Mouse (Mus musculus) intestine, embryonic 14.5 days (tissue): ENCODE data around the gene Apba2. TPM values are rescaled to one million over a fixed set of nuclear protein-coding genes. Genes with fewer than 3 reads are reported as not detected.

Source experiments
- ATAC-seq: fragments of 200-750 bp; cut with Nextera tagmentation; replicated peaks from 2 replicates; pipeline ENCODE4 v1.8.0; 2017; ENCODE audit warnings: low read depth, moderate number of reproducible peaks, moderate TSS enrichment, moderate library complexity; ENCODE audit not compliant: low FRiP score, low TSS enrichment
- DNase-seq: peaks from one replicate; pipeline ENCODE4 v3.0.0-alpha.2; 2018; ENCODE audit warnings: low spot score
- H3K27ac ChIP-seq: fragments of 300-500 bp; sonication (generic); 2 replicates; pipeline ENCODE4 v1.5.1; 2014; ENCODE audit warnings: low read depth, mild to moderate bottlenecking, control low read depth
- H3K27me3 ChIP-seq: fragments of 300-500 bp; sonication (generic); replicated peaks from 2 replicates; pipeline ENCODE4 v1.6.1; 2014; ENCODE audit warnings: low read length, control low read depth; ENCODE audit not compliant: control insufficient read depth, insufficient read depth
- H3K36me3 ChIP-seq: fragments of 300-500 bp; sonication (generic); 2 replicates; pipeline ENCODE4 v1.6.1; 2014; ENCODE audit warnings: low read length, control low read depth; ENCODE audit not compliant: control insufficient read depth, insufficient read depth
- H3K4me1 ChIP-seq: fragments of 300-500 bp; sonication (generic); replicated peaks from 2 replicates; pipeline ENCODE4 v1.6.1; 2014; ENCODE audit warnings: low read length, control low read depth, mixed read lengths; ENCODE audit not compliant: control insufficient read depth, insufficient read depth
- H3K4me2 ChIP-seq: fragments of 300-500 bp; sonication (generic); 2 replicates; pipeline ENCODE4 v1.6.1; 2014; ENCODE audit warnings: low read length
- H3K4me3 ChIP-seq: fragments of 300-500 bp; sonication (generic); 2 replicates; pipeline ENCODE4 v1.5.1; 2014; ENCODE audit warnings: low read depth, low read length, control low read depth, mixed read lengths
- H3K9ac ChIP-seq: fragments of 300-500 bp; sonication (generic); 2 replicates; pipeline ENCODE4 v1.6.1; 2014; ENCODE audit warnings: mild to moderate bottlenecking, low read length
- H3K9me3 ChIP-seq: fragments of 300-500 bp; sonication (generic); 2 replicates; pipeline ENCODE4 v1.6.1; 2016; ENCODE audit warnings: low read length, control low read depth; ENCODE audit not compliant: control insufficient read depth
- WGBS: fragments of 180-500 bp; shearing (Covaris S2); extraction: QIAGEN DNeasy Blood & Tissue Kit; methylation state at CpG from one replicate; pipeline ENCODE4 v1.1.7; 2014; 5-methylcytosine and 5-hydroxymethylcytosine counted together
- polyA plus RNA-seq: library from polyadenylated mRNA; unstranded; fragments of >200 nt; fragmentation: Nextera tagmentation; extraction: Ambion mirVana; gene quantifications from 2 replicates; pipeline ENCODE4 v1.2.1, GENCODE M21; 2014

Gene Apba2
- 7.7 and 9.6 TPM in 2 replicates for polyA plus RNA-seq

GRCm38 (mm10) chr7:64501536-64502270 is at the start of gene Apba2:
Gene Apba2 (plus strand): TSS chr7:64501706.
- under 1% methylated on average over 87 of the region's 96 CpGs for WGBS
- ATAC-seq, result peak; percentile 81
- 0 out of 2 replicates have a peak, but pooled peaks cover 4% of the 10 kb centered on the region for H3K9me3 ChIP-seq

GRCm38 (mm10) chr7:64451861-64452382 is 49.6 kb upstream of the Apba2 start:
- Histone ChIP-seq H3K4me2 (no peak overlapping the region), H3K4me3 (no peak overlapping the region), H3K36me3 (no peaks in the 10 kb centered on the region), H3K4me1 (no peaks in the 10 kb centered on the region), H3K9me3 (no peaks in the 10 kb centered on the region), H3K9ac (no peak overlapping the region), H3K27me3 (no peaks in the 10 kb centered on the region), H3K27ac (no peak overlapping the region)
- DNase-seq, result no peak
- ATAC-seq, result 0 out of 2 replicates have a peak, but pooled peaks have one; percentile 23
- 71% methylated on average over 5 of the region's 5 CpGs for WGBS

More at GRCm38 (mm10) chr7:64501536-64502270, at the start of gene Apba2:
- Histone ChIP-seq H3K4me3 (peak within 1 kb of the TSS; percentile 52), H3K9ac (peak within 1 kb of the TSS; percentile 52), H3K27me3 (peaks cover 41% of the 10 kb centered on the region), H3K4me2 (peak within 1 kb of the TSS; percentile 92), H3K27ac (no peak within 1 kb of the TSS), H3K4me1 (no peaks in the 10 kb centered on the region), H3K36me3 (no peaks in the 10 kb centered on the region)
- DNase-seq, result peak; percentile 80

- Histone ChIP-seq H3K9ac (no peak overlapping the region), H3K4me2 (no peak overlapping the region), H3K4me1 (no peaks in the 10 kb centered on the region), H3K4me3 (no peak overlapping the region), H3K36me3 (no peaks in the 10 kb centered on the region), H3K27ac (no peak overlapping the region), H3K9me3 (no peaks in the 10 kb centered on the region), H3K27me3 (no peaks in the 10 kb centered on the region)
- ATAC-seq, result no peak
- DNase-seq, result no peak
- 76% methylated on average over 4 of the region's 4 CpGs for WGBS
Measured at GRCm38 (mm10) chr7:64452471-64453222, 48.9 kb upstream of the Apba2 start.

GRCm38 (mm10) chr7:64456176-64456575 is 45.3 kb upstream of the Apba2 start:
- no peak for DNase-seq
- Histone ChIP-seq H3K27ac (no peak overlapping the region), H3K27me3 (no peaks in the 10 kb centered on the region), H3K4me1 (no peaks in the 10 kb centered on the region), H3K9ac (no peak overlapping the region), H3K36me3 (no peaks in the 10 kb centered on the region), H3K4me3 (no peak overlapping the region), H3K9me3 (no peaks in the 10 kb centered on the region), H3K4me2 (no peak overlapping the region)
- ATAC-seq, result no peak
- 80% methylated on average over 4 of the region's 4 CpGs for WGBS

- H3K27me3 ChIP-seq, result no peaks in the 10 kb centered on the region
- H3K4me2 ChIP-seq, result no peak overlapping the region
- no peak overlapping the region for H3K9ac ChIP-seq
- no peaks in the 10 kb centered on the region for H3K4me1 ChIP-seq
- no peak overlapping the region for H3K27ac ChIP-seq
- no peak for ATAC-seq
- WGBS, result 82% methylated on average over 3 of the region's 3 CpGs
- H3K4me3 ChIP-seq, result no peak overlapping the region
- no peak for DNase-seq
- no peaks in the 10 kb centered on the region for H3K36me3 ChIP-seq
- H3K9me3 ChIP-seq, result no peaks in the 10 kb centered on the region
Measured at GRCm38 (mm10) chr7:64456676-64457075, 44.8 kb upstream of the Apba2 start.

- Histone ChIP-seq H3K4me1 (no peaks in the 10 kb centered on the region), H3K9ac (no peak overlapping the region), H3K36me3 (no peaks in the 10 kb centered on the region), H3K4me2 (no peak overlapping the region), H3K27ac (no peak overlapping the region), H3K4me3 (no peak overlapping the region), H3K27me3 (no peaks in the 10 kb centered on the region), H3K9me3 (no peaks in the 10 kb centered on the region)
- no peak for DNase-seq
- WGBS, result 87% methylated on average over 2 of the region's 2 CpGs
- ATAC-seq, result no peak
Measured at GRCm38 (mm10) chr7:64457811-64458210, 43.7 kb upstream of the Apba2 start.

GRCm38 (mm10) chr7:64497438-64497837 is 4.1 kb upstream of the Apba2 start:
- 37% methylated on average over 10 of the region's 10 CpGs for WGBS
- ATAC-seq (no peak), DNase-seq (peak; percentile 69)

GRCm38 (mm10) chr7:64502271-64503180 is 1.0 kb downstream of the Apba2 start:
- WGBS, result 3% methylated on average over 40 of the region's 47 CpGs
- peak overlapping the region; percentile 52 for H3K9ac ChIP-seq

More at GRCm38 (mm10) chr7:64497438-64497837, 4.1 kb upstream of the Apba2 start:
- Histone ChIP-seq H3K27ac (no peak overlapping the region), H3K4me2 (no peak overlapping the region), H3K9me3 (0 out of 2 replicates have a peak, but pooled peaks cover 4% of the 10 kb centered on the region), H3K27me3 (peaks cover 21% of the 10 kb centered on the region), H3K9ac (no peak overlapping the region), H3K36me3 (no peaks in the 10 kb centered on the region), H3K4me1 (no peaks in the 10 kb centered on the region), H3K4me3 (no peak overlapping the region)

More at GRCm38 (mm10) chr7:64502271-64503180, 1.0 kb downstream of the Apba2 start:
- DNase-seq, result peak; percentile 59
- Histone ChIP-seq H3K4me3 (peak overlapping the region; percentile 52), H3K27me3 (peaks cover 41% of the 10 kb centered on the region), H3K27ac (no peak overlapping the region), H3K36me3 (no peaks in the 10 kb centered on the region), H3K9me3 (no peaks in the 10 kb centered on the region), H3K4me1 (no peaks in the 10 kb centered on the region), H3K4me2 (peak overlapping the region; percentile 92)
- ATAC-seq, result peak; percentile 17; the same call in 1 of the 2 replicates
